In the genomic region with DNA sequence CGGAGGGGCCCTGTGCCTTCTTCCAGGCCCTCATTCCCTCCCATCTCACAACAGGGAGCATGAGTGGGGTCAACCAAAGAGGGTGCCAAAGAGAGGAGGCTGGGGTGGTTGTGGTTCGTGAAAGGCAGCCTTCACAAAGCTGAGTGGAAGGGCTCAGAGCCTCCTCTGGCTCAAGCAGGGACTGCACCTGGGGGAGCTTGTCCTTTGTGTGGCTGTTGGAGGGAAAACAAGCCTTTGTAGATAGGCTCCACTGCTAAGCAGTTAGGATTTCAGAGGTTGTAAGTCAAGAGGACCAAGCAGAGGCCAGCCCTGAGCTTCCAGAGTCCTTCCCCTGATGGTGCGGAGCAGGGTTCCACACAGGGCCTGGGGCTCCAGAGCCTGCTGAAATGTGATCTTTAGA, we compare ENCODE assay signal across 10 mouse cellular contexts. TPM values are rescaled to one million over a fixed set of nuclear protein-coding genes. Genes with fewer than 3 reads are reported as not detected.
DNase-seq lines count a peak whose midpoint lies in the region; ATAC-seq lines count a peak whose summit lies in the region.
"Had no signal": no experiment of that assay in that cellular context is flagged by ENCODE, and none has a peak within 500 bp of the region (broad histone marks: within the 10 kb centered on the region; RNA-seq: fewer than 3 reads in every experiment).

No protein-coding gene starts in this region.

- H3K27me3 ChIP-seq in heart, embryonic 12.5 days (replicated peaks) = no peaks in the 10 kb centered on the region; the same call in 1 of the 2 replicates
- H3K27me3 ChIP-seq in limb, embryonic 10.5 days (ENCODE audit: low read depth, poor library complexity, severe bottlenecking) = no peaks in the 10 kb centered on the region

- 0 out of 2 replicates have a peak overlapping the region, but pooled peaks have one; percentile 8 for H3K9ac ChIP-seq in heart, embryonic 12.5 days

- H3K4me3 ChIP-seq in heart, embryonic 12.5 days = no peak overlapping the region
- H3K4me3 ChIP-seq in limb, embryonic 10.5 days = no peak overlapping the region

- no peak overlapping the region for H3K27ac ChIP-seq in heart, embryonic 12.5 days (ENCODE audit: poor library complexity, severe bottlenecking)
- peak overlapping the region; percentile 80 for H3K27ac ChIP-seq in limb, embryonic 10.5 days

- DNase-seq in heart, adult 18-20 months = no peak
- DNase-seq in retina, postnatal 1 day = peak; percentile 32
- no peak for DNase-seq in retina, embryonic 14.5 days (ENCODE audit: low spot score)
- DNase-seq in limb, embryonic 10.5 days (ENCODE audit: low spot score) = no peak
- DNase-seq in right cerebral cortex, postnatal 10 days (ENCODE audit: low spot score in 2 of 2) = no peak
- no peak for DNase-seq in layer of hippocampus, adult 8-10 months (ENCODE audit: low spot score in 2 of 2)
- no peak for DNase-seq in ovary, postnatal 14 days (ENCODE audit: low spot score)
- DNase-seq: cerebellum, adult 11 months; lung, adult 2 months had no signal

- H3K36me3 ChIP-seq in heart, embryonic 12.5 days = peaks cover 35% of the 10 kb centered on the region
- H3K36me3 ChIP-seq in limb, embryonic 10.5 days = peaks cover 41% of the 10 kb centered on the region

- H3K4me2 ChIP-seq in heart, embryonic 12.5 days = no peak overlapping the region

- ATAC-seq in heart, embryonic 12.5 days (ENCODE audit: insufficient number of reproducible peaks, low FRiP score) = no peak

- WGBS in heart, embryonic 12.5 days = 48% methylated on average over 3 of the region's 3 CpGs
- WGBS in limb, embryonic 10.5 days = 41% methylated on average over 3 of the region's 3 CpGs

- H3K9me3 ChIP-seq in heart, embryonic 12.5 days (replicated peaks) = no peaks in the 10 kb centered on the region
- H3K9me3 ChIP-seq in limb, embryonic 10.5 days (replicated peaks) = no peaks in the 10 kb centered on the region

- peaks cover 50% of the 10 kb centered on the region for H3K4me1 ChIP-seq in heart, embryonic 12.5 days (replicated peaks)
- H3K4me1 ChIP-seq in limb, embryonic 10.5 days = peaks cover 48% of the 10 kb centered on the region

RNA-seq across cellular contexts. Expression of gene Pi16, which starts 14.4 kb away (rescaled TPM):
- polyA plus RNA-seq in heart, embryonic 12.5 days (2016; fragmentation: Nextera tagmentation; extraction: Ambion mirVana) = 4.0 and 4.5 TPM in 2 replicates
- total RNA-seq in heart, adult 18-20 months (2021) = 10 to 100 TPM; 22.7 to 29.1 TPM
- 0.34 and 0.35 TPM in 2 replicates for polyA plus RNA-seq in limb, embryonic 10.5 days (2016; fragmentation: Nextera tagmentation; extraction: Ambion mirVana)
- total RNA-seq in layer of hippocampus, adult 8-10 months (2022) = 1 to 10 TPM in 2 of 4 experiments, under 1 TPM in 2; 0.83 to 1.3 (median 1.1) TPM

RNA-seq across cellular contexts. Expression of gene BC004004, which starts 34.5 kb away (rescaled TPM):
- 80.0 and 87.6 TPM in 2 replicates for polyA plus RNA-seq in heart, embryonic 12.5 days (2016; fragmentation: Nextera tagmentation; extraction: Ambion mirVana)
- total RNA-seq in heart, adult 18-20 months (2021) = 100 to 1,000 TPM; 297 to 354 TPM
- polyA plus RNA-seq in limb, embryonic 10.5 days (2016; fragmentation: Nextera tagmentation; extraction: Ambion mirVana) = 47.9 and 52.9 TPM in 2 replicates
- 100 to 1,000 TPM in 1 of 4 experiments, 10 to 100 TPM in 3; 85.3 to 108 (median 90.5) TPM for total RNA-seq in layer of hippocampus, adult 8-10 months (2022)

RNA-seq across cellular contexts. Expression of gene Ppil1, which starts 39.1 kb away (rescaled TPM):
- 101 and 112 TPM in 2 replicates for polyA plus RNA-seq in heart, embryonic 12.5 days (2016; fragmentation: Nextera tagmentation; extraction: Ambion mirVana)
- 10 to 100 TPM; 34.9 to 36.5 TPM for total RNA-seq in heart, adult 18-20 months (2021)
- polyA plus RNA-seq in limb, embryonic 10.5 days (2016; fragmentation: Nextera tagmentation; extraction: Ambion mirVana) = 239 and 250 TPM in 2 replicates
- 10 to 100 TPM; 16.1 to 18.5 (median 16.4) TPM for total RNA-seq in layer of hippocampus, adult 8-10 months (2022)

RNA-seq across cellular contexts. Expression of gene Mtch1, which starts 44.6 kb away (rescaled TPM):
- 317 and 330 TPM in 2 replicates for polyA plus RNA-seq in heart, embryonic 12.5 days (2016; fragmentation: Nextera tagmentation; extraction: Ambion mirVana)
- total RNA-seq in heart, adult 18-20 months (2021) = 100 to 1,000 TPM; 193 to 203 TPM
- polyA plus RNA-seq in limb, embryonic 10.5 days (2016; fragmentation: Nextera tagmentation; extraction: Ambion mirVana) = 234 and 286 TPM in 2 replicates
- total RNA-seq in layer of hippocampus, adult 8-10 months (2022) = 100 to 1,000 TPM; 562 to 622 (median 577) TPM

RNA-seq across cellular contexts. Expression of gene Fgd2, which starts 57.6 kb away (rescaled TPM):
- polyA plus RNA-seq in heart, embryonic 12.5 days (2016; fragmentation: Nextera tagmentation; extraction: Ambion mirVana) = 2.0 and 2.1 TPM in 2 replicates
- total RNA-seq in heart, adult 18-20 months (2021) = 1 to 10 TPM; 1.5 to 2.6 TPM
- polyA plus RNA-seq in limb, embryonic 10.5 days (2016; fragmentation: Nextera tagmentation; extraction: Ambion mirVana) = 6.4 and 6.7 TPM in 2 replicates
- 10 to 100 TPM in 2 of 4 experiments, 1 to 10 TPM in 2; 5.5 to 13.8 (median 10.3) TPM for total RNA-seq in layer of hippocampus, adult 8-10 months (2022)

Comparison
In these comparisons a context has a peak if more than half of its experiments do, and no peak if none do; other contexts are left out.
1. RNA of gene Pi16, which starts 14.4 kb away (total RNA-seq): 22.7 to 29.1 TPM in heart, adult 18-20 months; 0.83 to 1.3 TPM in layer of hippocampus, adult 8-10 months; every median in the first group is over 10 times any median in the second.